Mouse (Mus musculus): ENCODE measurements at regions not wholly inside any gene's neighbourhood (a gene's known extent, or its start where the extent isn't known, plus 50 kb on each side); places are given as distances from the start of the nearest gene placed in this dataset.

DNA sequence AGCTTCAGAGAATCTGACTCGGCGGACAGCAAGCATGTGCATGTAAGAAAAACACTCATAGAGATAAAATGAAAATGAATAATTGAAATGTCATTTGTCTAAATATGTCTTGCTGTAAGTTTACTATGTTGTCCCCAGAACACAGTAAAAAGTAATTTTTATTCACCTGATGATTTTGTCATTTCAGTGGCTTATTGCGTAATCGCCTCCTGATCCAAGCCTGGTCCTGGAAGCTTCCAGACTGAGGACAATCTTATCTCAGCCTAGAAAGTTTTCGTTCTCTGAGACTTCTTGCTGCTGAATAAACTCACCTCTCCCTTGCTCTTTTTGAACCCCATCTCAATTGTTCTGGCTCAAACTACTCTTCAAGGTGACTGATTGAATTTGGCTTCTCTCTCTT lies 1820.7 kb downstream of the Efna5 start:
- no peak overlapping the region for H3K4me3 ChIP-seq (ENCODE audit: low read length)
- no peak overlapping the region for H3K27ac ChIP-seq
- no peak for DNase-seq (ENCODE audit: low spot score)
- no peaks in the 10 kb centered on the region for H3K27me3 ChIP-seq (ENCODE audit: insufficient read depth, low read length)
- no peak for ATAC-seq
- no peaks in the 10 kb centered on the region for H3K36me3 ChIP-seq (ENCODE audit: insufficient read depth, low read length)
- no peak for TF ChIP-seq CTCF (IDR thresholded peaks at IDR 0.05; ENCODE audit: low read depth)
- no peaks in the 10 kb centered on the region for H3K4me1 ChIP-seq (ENCODE audit: insufficient read depth, low read length)
- 91% methylated on average over 5 of the region's 5 CpGs for whole genome bisulfite sequencing
- no peak overlapping the region for H3K4me2 ChIP-seq (ENCODE audit: low read depth, low read length)
- no peaks in the 10 kb centered on the region for H3K9me3 ChIP-seq (ENCODE audit: low read length)
- H3K9ac ChIP-seq (replicated peaks; ENCODE audit: low read length), result no peak overlapping the region

DNA sequence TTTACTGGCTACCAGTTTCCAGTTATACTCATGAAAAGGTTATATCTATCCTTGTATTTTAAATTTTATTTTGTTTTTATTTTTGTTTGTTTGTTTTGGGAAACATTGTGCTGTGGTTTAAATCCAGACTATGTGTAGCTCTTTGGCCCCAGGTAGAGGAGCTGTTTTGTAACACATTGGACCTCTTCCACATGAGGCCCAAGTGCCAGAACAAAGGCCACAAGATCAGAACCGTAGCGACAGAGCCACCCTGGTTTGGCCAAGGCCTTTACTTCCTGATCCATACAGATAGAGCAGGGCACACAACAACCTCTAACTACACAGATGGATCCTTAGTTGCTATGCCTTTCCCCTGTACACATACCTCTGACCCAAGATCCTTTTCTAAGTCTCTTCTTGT lies 1822.6 kb downstream of the Efna5 start:
- no peak overlapping the region for H3K27ac ChIP-seq
- ATAC-seq (no peak), DNase-seq (ENCODE audit: low spot score) (no peak)
- H3K4me3 ChIP-seq (ENCODE audit: low read length), result no peak overlapping the region
- H3K4me2 ChIP-seq (ENCODE audit: low read depth, low read length), result no peak overlapping the region
- no peak for TF ChIP-seq CTCF (IDR thresholded peaks at IDR 0.05; ENCODE audit: low read depth)
- no peak overlapping the region for H3K9ac ChIP-seq (replicated peaks; ENCODE audit: low read length)
- no peaks in the 10 kb centered on the region for H3K9me3 ChIP-seq (ENCODE audit: low read length)
- no peaks in the 10 kb centered on the region for H3K27me3 ChIP-seq (ENCODE audit: insufficient read depth, low read length)
- 91% methylated on average over 2 of the region's 2 CpGs for WGBS
- H3K4me1 ChIP-seq (ENCODE audit: insufficient read depth, low read length), result no peaks in the 10 kb centered on the region
- no peaks in the 10 kb centered on the region for H3K36me3 ChIP-seq (ENCODE audit: insufficient read depth, low read length)

DNA sequence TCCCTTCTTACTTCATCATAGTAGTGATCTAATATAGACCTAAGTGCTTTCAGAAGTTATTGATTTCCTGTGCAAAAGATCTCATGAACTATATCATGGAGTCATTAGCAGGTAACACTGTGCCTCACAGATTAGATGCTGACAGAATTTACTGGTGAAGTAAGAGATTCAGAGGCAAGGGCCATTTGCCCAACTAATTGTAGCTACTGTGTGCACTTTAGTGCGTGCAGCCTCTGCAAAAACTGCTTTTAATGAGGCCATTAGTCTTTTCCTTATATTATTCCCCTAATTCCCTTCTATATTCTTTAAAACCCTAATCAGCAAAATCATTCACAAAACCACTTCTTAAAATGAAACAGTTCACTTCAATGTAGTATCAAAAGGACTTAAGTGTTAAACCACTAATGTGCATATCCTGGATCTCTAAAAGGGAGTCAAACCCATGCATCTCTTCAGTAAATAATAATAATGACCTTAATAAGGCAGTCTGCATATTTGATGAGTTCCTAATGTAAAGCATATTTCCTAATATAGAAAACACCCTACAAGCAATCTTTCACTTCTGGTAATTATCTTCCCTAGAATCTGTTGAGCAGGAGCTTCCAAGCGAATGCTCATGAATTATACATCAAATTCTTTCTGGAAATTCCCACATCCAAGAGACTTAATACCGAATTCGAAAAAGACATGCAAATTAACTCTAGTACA lies 1847.4 kb downstream of the Efna5 start:
- no peaks in the 10 kb centered on the region for H3K27me3 ChIP-seq (ENCODE audit: insufficient read depth, low read length)
- no peak overlapping the region for H3K27ac ChIP-seq
- no peaks in the 10 kb centered on the region for H3K36me3 ChIP-seq (ENCODE audit: insufficient read depth, low read length)
- DNase-seq (ENCODE audit: low spot score) (no peak), ATAC-seq (no peak)
- no peak overlapping the region for H3K4me3 ChIP-seq (ENCODE audit: low read length)
- H3K9ac ChIP-seq (replicated peaks; ENCODE audit: low read length), result no peak overlapping the region
- H3K4me2 ChIP-seq (ENCODE audit: low read depth, low read length), result no peak overlapping the region
- TF ChIP-seq CTCF (IDR thresholded peaks at IDR 0.05; ENCODE audit: low read depth), result no peak
- WGBS, result 37% methylated on average over 4 of the region's 4 CpGs
- no peaks in the 10 kb centered on the region for H3K9me3 ChIP-seq (ENCODE audit: low read length)
- no peaks in the 10 kb centered on the region for H3K4me1 ChIP-seq (ENCODE audit: insufficient read depth, low read length)

DNA sequence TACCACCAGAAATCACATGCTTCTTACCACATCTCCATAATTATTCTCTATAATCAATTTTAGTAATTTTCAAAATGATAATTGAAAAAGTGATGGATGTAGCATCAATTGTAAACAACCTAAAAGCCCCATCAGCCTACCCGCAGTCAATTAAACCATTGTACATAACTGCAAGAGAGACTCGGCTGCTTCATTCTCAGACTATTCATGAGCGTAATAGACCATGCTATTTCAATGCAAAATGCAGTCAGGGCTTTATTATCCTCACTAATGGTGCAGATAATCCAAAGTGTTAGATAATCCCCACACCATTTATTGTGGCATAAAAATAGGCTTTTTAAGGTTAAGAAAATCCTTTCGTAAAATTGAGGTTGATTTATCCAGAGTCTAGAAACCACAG lies 1862.5 kb downstream of the Efna5 start:
- WGBS, result 64% methylated on average over 4 of the region's 4 CpGs
- H3K27ac ChIP-seq, result no peak overlapping the region
- TF ChIP-seq CTCF (IDR thresholded peaks at IDR 0.05; ENCODE audit: low read depth), result no peak
- no peak overlapping the region for H3K4me2 ChIP-seq (ENCODE audit: low read depth, low read length)
- H3K4me1 ChIP-seq (ENCODE audit: insufficient read depth, low read length), result no peaks in the 10 kb centered on the region
- no peaks in the 10 kb centered on the region for H3K36me3 ChIP-seq (ENCODE audit: insufficient read depth, low read length)
- H3K4me3 ChIP-seq (ENCODE audit: low read length), result no peak overlapping the region
- ATAC-seq (no peak), DNase-seq (ENCODE audit: low spot score) (no peak)
- H3K9ac ChIP-seq (replicated peaks; ENCODE audit: low read length), result no peak overlapping the region
- H3K9me3 ChIP-seq (ENCODE audit: low read length), result no peaks in the 10 kb centered on the region
- no peaks in the 10 kb centered on the region for H3K27me3 ChIP-seq (ENCODE audit: insufficient read depth, low read length)

All from hindbrain, postnatal 0 days (tissue).